Mouse (Mus musculus): ENCODE results near the gene Asah2.

- peak; percentile 40 for TF ChIP-seq CTCF (IDR thresholded peaks at IDR 0.05; ENCODE audit: low read depth)
- TF ChIP-seq EP300 (IDR thresholded peaks at IDR 0.05; ENCODE audit: low read depth) = no peak
Measured at GRCm38 (mm10) chr19:31967933-31968532, 140.0 kb downstream of the Asah2 start.

All from heart, postnatal 0 days (tissue).